Mouse (Mus musculus) erythroblast, embryonic 14.5 days (primary cell): ENCODE data around the gene Slc2a4. TPM values are rescaled to one million over a fixed set of nuclear protein-coding genes. Genes with fewer than 3 reads are reported as not detected.

ENCODE experiments used
- H3K27me3 ChIP-seq: 2 replicates; pipeline ENCODE4 v1.6.1; 2012; ENCODE audit warnings: inconsistent platforms; ENCODE audit not compliant: control insufficient read depth
- H3K36me3 ChIP-seq: 2 replicates; pipeline ENCODE4 v1.6.1; 2012; ENCODE audit warnings: mild to moderate bottlenecking, inconsistent platforms; ENCODE audit not compliant: control insufficient read depth
- H3K4me1 ChIP-seq: 2 replicates; pipeline ENCODE4 v1.6.1; 2012; ENCODE audit warnings: inconsistent platforms; ENCODE audit not compliant: control insufficient read depth
- H3K4me3 ChIP-seq: replicated peaks from 2 replicates; pipeline ENCODE3; 2012; ENCODE audit warnings: moderate library complexity, mild to moderate bottlenecking, inconsistent platforms
- H3K9me3 ChIP-seq: 2 replicates; pipeline ENCODE4 v1.6.1; 2012; ENCODE audit warnings: low read length, inconsistent platforms, mixed read lengths; ENCODE audit not compliant: control insufficient read depth
- GATA1 ChIP-seq: IDR thresholded peaks from 2 replicates; pipeline ENCODE4 v1.6.1; 2012; ENCODE audit warnings: low read length, inconsistent platforms, mixed read lengths
- TAL1 ChIP-seq: IDR thresholded peaks from 3 replicates; pipeline ENCODE4 v1.6.1; 2012; ENCODE audit warnings: low read length, inconsistent platforms, mixed read lengths
- polyA plus RNA-seq: library from polyadenylated mRNA; stranded (reverse); fragments of >175 nt; gene quantifications from 2 replicates; pipeline ENCODE4 v1.2.3, GENCODE M21; 2012

Slc2a4 gene
- polyA plus RNA-seq, 1 experiment, result 7.7 TPM

- Histone ChIP-seq H3K4me3 (peak overlapping the region; percentile 94), H3K36me3 (peaks cover 61% of the 10 kb centered on the region), H3K9me3 (no peaks in the 10 kb centered on the region), H3K4me1 (peaks cover 52% of the 10 kb centered on the region), H3K27me3 (no peaks in the 10 kb centered on the region)
- TF ChIP-seq GATA1 (peak; percentile 81), TAL1 (no peak)
Measured at GRCm38 (mm10) chr11:69979827-69980195, 31.8 kb upstream of the Slc2a4 start.

- no peaks in the 10 kb centered on the region for H3K27me3 ChIP-seq
- H3K9me3 ChIP-seq, result no peaks in the 10 kb centered on the region
- peaks cover 73% of the 10 kb centered on the region for H3K36me3 ChIP-seq
- H3K4me3 ChIP-seq, result no peak overlapping the region
- peaks cover 21% of the 10 kb centered on the region for H3K4me1 ChIP-seq
- TF ChIP-seq TAL1 (no peak), GATA1 (no peak)
Measured at GRCm38 (mm10) chr11:69976271-69976670, 28.3 kb upstream of the Slc2a4 start.

- no peaks in the 10 kb centered on the region for H3K27me3 ChIP-seq
- TF ChIP-seq GATA1, result no peak
- no peak for TF ChIP-seq TAL1
- no peak overlapping the region for H3K4me3 ChIP-seq
- H3K36me3 ChIP-seq, result peaks cover 82% of the 10 kb centered on the region
- H3K9me3 ChIP-seq, result no peaks in the 10 kb centered on the region
- peaks cover 13% of the 10 kb centered on the region for H3K4me1 ChIP-seq
Measured at GRCm38 (mm10) chr11:69974907-69975306, 26.9 kb upstream of the Slc2a4 start.

DNA sequence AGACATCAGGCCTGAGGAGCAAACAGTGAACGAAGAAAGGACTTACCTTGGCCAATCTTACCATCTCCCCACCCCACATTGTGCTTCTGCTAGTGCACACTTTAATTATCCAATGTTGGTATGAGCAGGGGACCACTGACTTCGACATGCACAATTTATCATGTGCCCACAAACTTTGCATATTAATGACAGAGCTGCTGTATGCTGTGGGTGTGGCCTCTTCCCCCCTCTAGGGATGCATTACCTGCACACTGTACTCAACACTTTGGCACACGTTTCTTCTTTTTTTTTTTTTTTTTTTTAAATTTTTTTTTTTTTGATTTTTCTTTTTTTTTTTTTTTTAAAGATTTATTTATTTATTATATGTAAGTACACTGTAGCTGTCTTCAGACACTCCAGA is 22.8 kb upstream of the Slc2a4 start:
- Histone ChIP-seq H3K27me3 (peaks cover 24% of the 10 kb centered on the region), H3K4me3 (no peak overlapping the region), H3K4me1 (peaks cover 12% of the 10 kb centered on the region), H3K9me3 (peaks cover 13% of the 10 kb centered on the region), H3K36me3 (peaks cover 75% of the 10 kb centered on the region)
- TF ChIP-seq GATA1, result no peak
- TF ChIP-seq TAL1, result no peak

DNA sequence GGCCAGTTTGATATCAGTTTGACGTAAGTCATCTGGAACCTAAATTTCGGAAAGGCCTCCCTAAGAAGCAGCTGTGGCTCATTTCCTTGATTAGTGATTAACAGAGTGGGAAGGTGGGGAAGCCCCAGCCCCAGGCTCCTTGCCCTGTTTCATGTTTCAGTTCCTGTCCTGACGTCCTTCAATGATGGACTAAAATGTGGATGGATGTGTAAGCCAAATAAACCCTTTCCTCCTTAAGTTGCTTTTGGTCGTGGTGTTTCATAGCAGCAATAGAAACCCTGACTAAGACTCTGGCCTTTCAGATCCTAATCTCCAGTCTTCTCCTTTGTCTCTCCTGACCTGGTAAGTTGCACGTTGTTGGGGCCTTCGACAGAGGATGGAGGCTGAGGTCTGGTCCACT is 22.2 kb upstream of the Slc2a4 start:
- H3K36me3 ChIP-seq, result peaks cover 69% of the 10 kb centered on the region
- H3K4me3 ChIP-seq, result no peak overlapping the region
- H3K27me3 ChIP-seq, result peaks cover 30% of the 10 kb centered on the region
- peaks cover 16% of the 10 kb centered on the region for H3K9me3 ChIP-seq
- TF ChIP-seq TAL1, result no peak
- TF ChIP-seq GATA1, result no peak
- H3K4me1 ChIP-seq, result peaks cover 16% of the 10 kb centered on the region

GRCm38 (mm10) chr11:69968793-69969192 is 20.8 kb upstream of the Slc2a4 start:
- H3K36me3 ChIP-seq, result peaks cover 55% of the 10 kb centered on the region
- TF ChIP-seq TAL1 (no peak), GATA1 (no peak)
- peaks cover 24% of the 10 kb centered on the region for H3K9me3 ChIP-seq
- H3K27me3 ChIP-seq, result peaks cover 44% of the 10 kb centered on the region
- peaks cover 17% of the 10 kb centered on the region for H3K4me1 ChIP-seq
- H3K4me3 ChIP-seq, result no peak overlapping the region

GRCm38 (mm10) chr11:69966860-69967517 is 19.0 kb upstream of the Slc2a4 start:
- peaks cover 17% of the 10 kb centered on the region for H3K4me1 ChIP-seq
- H3K9me3 ChIP-seq, result peaks cover 27% of the 10 kb centered on the region
- H3K27me3 ChIP-seq, result peaks cover 62% of the 10 kb centered on the region
- peak overlapping the region; percentile 39 for H3K4me3 ChIP-seq
- TF ChIP-seq TAL1 (no peak), GATA1 (no peak)
- H3K36me3 ChIP-seq, result peaks cover 38% of the 10 kb centered on the region

GRCm38 (mm10) chr11:69966006-69966859 is 18.2 kb upstream of the Slc2a4 start:
- TF ChIP-seq GATA1 (no peak), TAL1 (no peak)
- Histone ChIP-seq H3K4me3 (peak overlapping the region; percentile 39), H3K36me3 (peaks cover 30% of the 10 kb centered on the region), H3K27me3 (peaks cover 70% of the 10 kb centered on the region), H3K9me3 (peaks cover 27% of the 10 kb centered on the region), H3K4me1 (peaks cover 17% of the 10 kb centered on the region)

DNA sequence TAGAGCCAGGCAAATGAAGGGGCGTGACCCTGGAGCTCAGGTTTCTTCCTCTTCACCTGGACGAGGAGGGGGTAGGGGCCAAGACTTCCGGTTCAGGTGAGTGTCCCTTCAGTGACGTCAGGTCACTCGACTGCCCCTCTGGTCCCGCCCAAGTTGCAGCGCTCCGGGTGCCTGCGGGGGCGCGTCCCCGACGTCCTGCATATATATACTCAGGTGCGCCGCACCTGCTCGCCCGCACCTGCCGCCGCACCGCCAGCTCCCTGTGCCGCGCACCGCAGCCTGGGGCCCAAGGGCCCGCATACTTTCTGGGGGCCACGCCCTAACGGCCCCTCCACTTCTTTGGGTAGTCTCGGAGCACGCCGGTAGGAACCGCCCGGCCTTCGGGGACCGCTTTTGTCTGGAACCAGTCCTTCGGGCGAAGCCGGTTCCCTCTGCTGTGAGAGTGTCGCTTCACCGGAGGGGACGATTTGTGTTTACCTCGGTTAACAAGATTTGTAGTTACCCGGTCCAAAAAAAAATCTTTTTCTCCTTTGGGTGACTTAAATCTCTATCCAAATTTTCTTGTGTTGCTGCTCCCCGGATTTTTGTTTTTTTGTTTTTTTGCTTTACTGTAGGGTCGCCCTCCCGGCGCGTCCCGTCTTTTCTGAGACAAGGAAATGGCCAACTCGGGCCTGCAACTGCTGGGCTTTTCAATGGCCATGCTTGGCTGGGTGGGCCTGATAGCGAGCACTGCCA is 17.4 kb upstream of the Slc2a4 start:
- TF ChIP-seq GATA1 (no peak), TAL1 (no peak)
- Histone ChIP-seq H3K36me3 (peaks cover 26% of the 10 kb centered on the region), H3K27me3 (peaks cover 78% of the 10 kb centered on the region), H3K9me3 (peaks cover 27% of the 10 kb centered on the region), H3K4me1 (peaks cover 17% of the 10 kb centered on the region), H3K4me3 (peak overlapping the region; percentile 39)
